Mouse (Mus musculus): ENCODE data around the gene Efr3b.

Gene Efr3b

GRCm38 (mm10) chr12:4037511-4037910, 1.2 kb downstream of the Efr3b start:
- DNase-seq (ENCODE audit: low read depth, low spot score) = no peak

DNA sequence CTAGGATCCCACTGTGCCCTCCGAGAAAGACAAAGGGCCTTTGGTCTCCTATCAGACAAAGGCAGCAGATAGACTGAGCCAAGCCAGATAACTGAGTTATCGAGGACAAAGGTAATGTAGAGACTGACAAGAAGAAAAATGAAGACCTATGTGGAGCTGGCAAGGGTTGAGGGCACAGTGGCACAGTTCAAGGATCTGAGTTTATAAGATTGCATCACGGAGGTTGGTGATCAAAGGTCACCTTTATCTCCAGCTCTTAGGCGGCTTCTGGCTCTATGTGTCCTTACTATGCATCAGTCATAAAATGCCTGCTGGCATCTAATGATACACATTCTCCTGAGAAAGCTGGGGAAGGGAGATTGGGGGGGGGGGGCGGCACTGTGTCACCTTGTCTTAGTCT, 2.6 kb downstream of the Efr3b start:
- DNase-seq (ENCODE audit: low read depth, low spot score) = no peak

GRCm38 (mm10) chr12:4029064-4029463, 9.7 kb downstream of the Efr3b start:
- DNase-seq (ENCODE audit: low read depth, low spot score) = no peak

GRCm38 (mm10) chr12:4028516-4028915, 10.2 kb downstream of the Efr3b start:
- DNase-seq (ENCODE audit: low read depth, low spot score) = no peak

- DNase-seq (ENCODE audit: low read depth, low spot score) = no peak
These were observed 14.4 kb downstream of the Efr3b start for GRCm38 (mm10) chr12:4024356-4024755.

GRCm38 (mm10) chr12:4023501-4023900, 15.2 kb downstream of the Efr3b start:
- no peak for DNase-seq (ENCODE audit: low read depth, low spot score)

- no peak for DNase-seq (ENCODE audit: low read depth, low spot score)
These were observed 15.9 kb downstream of the Efr3b start for GRCm38 (mm10) chr12:4022845-4023244.

DNA sequence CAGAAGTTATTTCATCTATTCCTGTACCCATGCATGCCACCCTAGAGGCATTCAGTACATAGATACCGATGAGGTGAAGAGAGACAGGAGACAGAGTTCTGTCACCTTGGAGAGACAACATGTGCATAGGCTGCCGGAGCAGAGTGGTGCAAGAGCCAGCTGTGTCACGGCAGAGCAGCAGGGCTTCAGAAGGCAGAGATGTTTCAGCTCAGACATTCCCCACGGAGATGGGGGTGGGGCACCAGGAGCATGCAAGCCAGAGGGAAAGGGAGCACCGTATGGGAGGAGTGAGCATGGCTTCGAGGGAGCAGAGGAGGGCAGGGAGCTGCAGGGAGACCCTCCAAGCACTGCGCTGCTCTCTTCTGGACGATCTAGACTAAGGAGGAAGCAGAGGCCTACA, 18.2 kb downstream of the Efr3b start:
- DNase-seq (ENCODE audit: low read depth, low spot score) = no peak

DNA sequence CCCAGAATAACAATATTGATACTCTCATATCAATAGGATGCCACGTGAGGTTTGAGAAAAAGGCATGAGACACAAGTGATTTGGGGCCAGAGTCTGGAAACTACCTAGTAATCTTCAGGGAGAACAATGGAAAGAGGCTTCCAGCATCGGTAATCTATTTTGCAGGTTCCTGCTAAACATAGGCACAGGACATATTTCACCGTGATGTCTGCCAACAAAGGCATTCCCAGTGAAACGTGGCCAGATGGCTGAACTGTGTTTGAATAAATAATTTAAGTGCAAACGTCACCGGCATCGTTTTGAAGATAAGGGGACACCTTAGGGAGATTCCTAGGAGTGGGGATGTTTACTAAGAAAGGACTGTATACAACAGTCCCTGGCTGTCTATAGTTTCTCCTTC, 22.4 kb downstream of the Efr3b start:
- no peak for DNase-seq (ENCODE audit: low read depth, low spot score)

DNA sequence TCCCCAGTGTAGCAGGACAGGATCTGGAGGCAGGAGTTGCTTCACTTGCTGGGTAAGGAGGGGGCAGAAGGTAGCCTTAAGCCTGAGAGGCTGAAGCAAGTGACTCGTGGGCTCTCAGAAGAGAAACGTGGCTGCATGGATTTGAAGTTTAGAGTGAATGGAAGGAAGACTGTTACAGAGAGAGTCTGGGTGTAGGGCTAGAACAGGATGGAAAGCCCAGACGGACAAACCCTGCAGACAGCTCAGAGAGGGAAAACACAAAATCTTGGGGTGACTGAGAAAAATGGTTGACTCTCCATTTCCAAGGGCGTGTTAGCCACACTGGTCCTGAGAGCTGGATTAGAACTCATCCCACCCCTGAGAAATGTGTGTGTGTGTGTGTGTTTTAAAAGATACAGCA, 23.0 kb downstream of the Efr3b start:
- DNase-seq (ENCODE audit: low read depth, low spot score) = no peak

DNA sequence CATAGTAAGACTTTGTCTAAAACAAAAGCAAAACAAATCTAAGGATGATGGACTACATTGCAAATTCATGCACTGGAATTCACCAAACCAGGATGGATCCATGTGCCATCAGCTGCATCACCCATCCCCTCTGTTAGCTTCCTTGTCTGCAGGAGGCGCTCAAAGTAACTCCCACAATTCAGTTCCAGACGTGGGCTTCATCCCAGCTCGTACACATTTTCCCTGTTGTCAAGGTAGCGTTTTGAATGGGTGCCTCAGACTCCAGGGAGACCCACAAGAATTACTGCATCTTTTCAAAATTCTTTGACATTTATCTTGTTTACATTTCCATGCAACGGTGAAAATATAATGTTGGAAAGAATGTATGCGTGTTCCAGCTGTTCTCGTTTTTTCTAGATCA, 23.5 kb downstream of the Efr3b start:
- no peak for DNase-seq (ENCODE audit: low read depth, low spot score)

DNA sequence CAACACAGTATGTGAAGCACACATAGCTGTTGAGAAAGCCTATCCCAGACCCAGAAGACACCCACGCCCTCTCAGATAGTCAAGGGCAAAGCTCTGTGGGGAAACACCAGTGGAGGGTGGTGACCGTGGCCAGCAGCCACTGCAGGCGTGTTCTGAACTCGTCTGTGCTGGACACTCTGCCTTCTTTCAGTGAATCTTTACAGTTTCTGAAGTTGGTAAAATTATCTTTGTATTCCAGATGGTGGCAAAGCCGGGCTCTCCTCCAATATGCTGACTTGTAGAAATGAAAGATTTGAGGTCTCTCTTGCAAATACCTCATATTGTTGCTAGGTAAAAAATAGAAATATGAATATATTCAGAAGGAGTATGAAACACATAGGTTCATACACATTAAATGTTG, 27.0 kb downstream of the Efr3b start:
- DNase-seq (ENCODE audit: low read depth, low spot score) = no peak

GRCm38 (mm10) chr12:4011301-4011700, 27.4 kb downstream of the Efr3b start:
- no peak for DNase-seq (ENCODE audit: low read depth, low spot score)

DNA sequence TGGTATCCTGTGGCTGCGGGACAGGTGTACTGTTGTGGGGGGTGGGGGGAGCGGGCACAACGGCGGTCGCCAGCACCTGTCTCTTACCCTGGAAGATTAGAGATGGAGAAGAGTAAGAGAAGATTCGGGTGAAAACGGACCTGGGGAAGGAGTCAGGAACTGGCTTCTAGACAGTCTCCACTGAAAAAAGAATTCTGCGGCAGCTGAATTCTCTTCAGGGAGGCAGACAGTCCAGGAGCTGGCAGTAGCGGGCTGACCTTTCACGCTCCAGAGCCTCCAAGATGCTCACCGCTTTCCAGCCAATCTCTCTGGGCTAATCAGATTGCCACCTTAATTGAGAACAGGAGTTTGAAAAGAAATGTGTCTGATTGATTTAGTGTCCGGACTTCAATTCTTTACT, 30.0 kb downstream of the Efr3b start:
- DNase-seq (ENCODE audit: low read depth, low spot score) = no peak

- no peak for DNase-seq (ENCODE audit: low read depth, low spot score)
These were observed 30.9 kb downstream of the Efr3b start for GRCm38 (mm10) chr12:4007766-4008165.

DNA sequence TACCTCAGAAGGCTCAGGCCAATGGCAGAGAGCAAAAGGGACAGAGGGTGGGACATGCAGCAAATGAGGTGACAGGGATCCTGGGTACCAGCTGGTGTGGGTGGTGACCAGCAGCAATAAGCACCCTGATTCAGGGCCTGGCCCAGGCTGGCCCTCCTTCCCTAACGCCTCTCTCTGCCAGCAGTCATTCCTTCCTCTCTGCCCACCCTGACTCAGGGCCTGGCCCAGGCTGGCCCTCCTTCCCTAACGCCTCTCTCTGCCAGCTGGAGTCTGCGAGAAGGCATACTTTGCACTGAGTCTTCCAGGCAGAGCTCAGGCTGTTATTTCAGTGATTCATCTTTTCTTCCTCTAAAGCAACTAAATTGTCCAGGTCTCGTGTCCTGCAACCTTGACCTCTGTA, 31.5 kb downstream of the Efr3b start:
- no peak for DNase-seq (ENCODE audit: low read depth, low spot score)

DNA sequence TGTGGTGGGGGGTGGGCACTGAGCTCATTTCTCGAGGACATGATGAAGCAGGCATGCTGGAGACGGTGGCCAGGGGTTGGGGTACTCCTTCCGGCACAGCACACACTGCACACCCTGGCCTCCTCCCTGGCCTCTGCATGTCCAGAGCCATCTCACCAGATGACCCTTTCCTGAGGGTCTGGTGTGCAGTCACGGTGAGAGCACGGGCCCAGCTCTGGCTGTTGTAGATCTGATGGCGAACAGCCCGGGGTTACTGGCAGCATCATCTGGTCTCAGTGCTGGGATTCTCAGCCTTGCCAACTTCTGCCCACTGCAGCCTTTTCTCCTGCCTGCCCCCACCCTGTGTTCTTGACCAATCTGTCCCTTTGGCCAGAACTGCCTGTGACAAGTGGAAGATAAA, 32.6 kb downstream of the Efr3b start:
- DNase-seq (ENCODE audit: low read depth, low spot score) = no peak

DNA sequence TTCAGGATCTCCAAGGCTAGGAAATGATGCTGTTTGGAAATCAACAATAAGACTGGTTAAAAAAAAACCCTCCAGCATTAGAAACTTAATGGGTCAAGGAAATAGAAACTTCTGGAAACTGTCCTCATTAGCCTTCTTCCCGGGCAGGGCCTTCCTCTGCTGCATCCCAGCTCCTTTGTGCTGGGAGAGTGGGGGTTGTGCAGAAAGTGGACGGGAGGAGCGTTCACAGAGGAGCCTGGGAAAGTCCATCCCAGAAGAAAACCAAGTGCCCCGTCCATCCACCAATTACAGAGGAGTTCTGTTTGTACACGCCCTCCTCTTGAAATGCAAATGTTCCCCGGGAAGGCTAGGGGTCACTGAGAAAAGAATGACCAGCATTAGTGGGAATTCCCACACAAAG, 34.1 kb downstream of the Efr3b start:
- no peak for DNase-seq (ENCODE audit: low read depth, low spot score)

DNA sequence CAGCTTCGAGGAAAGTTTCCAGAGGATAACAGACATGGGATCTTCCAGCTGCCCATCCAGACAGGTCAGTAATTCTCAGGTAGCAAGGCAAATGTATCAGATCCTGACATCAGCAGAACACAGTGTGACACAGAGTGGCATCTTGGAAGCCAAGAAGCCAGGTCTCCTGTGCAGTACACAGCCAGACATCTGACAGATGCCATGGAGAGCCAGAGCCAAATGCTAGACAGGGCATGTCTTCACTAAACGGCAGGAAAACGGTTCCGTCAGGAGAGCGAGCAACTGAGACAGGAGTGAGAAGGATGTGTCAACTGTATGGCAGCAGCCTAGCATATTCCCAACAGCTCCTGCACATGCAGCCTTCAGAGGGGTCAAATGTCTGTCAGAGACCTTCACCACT, 38.3 kb downstream of the Efr3b start:
- no peak for DNase-seq (ENCODE audit: low read depth, low spot score)

- no peak for DNase-seq (ENCODE audit: low read depth, low spot score)
These were observed 42.0 kb downstream of the Efr3b start for GRCm38 (mm10) chr12:3996749-3997148.

DNA sequence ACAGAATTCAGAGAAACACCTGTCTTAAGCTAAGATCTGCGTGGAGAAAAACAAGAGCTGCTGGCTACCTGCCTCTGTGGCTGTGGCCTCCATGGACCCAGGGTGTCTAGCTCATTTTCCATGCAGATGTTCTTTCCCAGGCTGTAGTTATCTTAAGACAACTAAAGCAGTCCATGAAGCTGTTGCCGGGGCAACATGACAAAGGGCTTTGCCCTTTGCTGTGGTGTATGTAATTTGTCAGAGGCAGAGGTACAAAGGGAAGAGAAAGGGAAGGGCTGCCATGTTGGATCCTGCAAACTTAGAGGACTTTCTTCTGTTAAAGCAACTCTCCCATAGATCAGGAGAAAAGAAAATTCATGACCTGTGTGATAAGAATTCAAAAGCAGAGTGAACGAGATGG, 47.7 kb downstream of the Efr3b start:
- no peak for DNase-seq (ENCODE audit: low read depth, low spot score)

DNA sequence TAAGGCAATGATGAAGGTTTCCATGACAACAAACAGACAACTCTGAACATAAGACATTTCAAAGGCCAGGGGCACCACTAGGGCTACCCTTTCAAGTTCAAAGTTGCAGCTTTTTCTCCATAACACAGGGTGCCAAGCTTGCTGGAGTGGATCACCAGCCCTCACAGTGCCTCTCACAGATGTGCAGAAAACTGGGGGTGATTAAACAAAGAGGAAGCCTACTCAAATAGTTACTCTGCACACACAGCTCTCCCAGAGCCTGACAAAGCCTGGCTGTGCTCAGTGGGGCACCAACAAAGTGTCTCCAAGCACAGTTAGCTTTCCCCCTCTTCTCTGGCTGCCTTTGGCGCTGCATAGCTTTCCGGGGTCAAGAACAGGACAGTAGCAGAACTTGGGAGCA, 48.8 kb downstream of the Efr3b start:
- no peak for DNase-seq (ENCODE audit: low read depth, low spot score)

DNA sequence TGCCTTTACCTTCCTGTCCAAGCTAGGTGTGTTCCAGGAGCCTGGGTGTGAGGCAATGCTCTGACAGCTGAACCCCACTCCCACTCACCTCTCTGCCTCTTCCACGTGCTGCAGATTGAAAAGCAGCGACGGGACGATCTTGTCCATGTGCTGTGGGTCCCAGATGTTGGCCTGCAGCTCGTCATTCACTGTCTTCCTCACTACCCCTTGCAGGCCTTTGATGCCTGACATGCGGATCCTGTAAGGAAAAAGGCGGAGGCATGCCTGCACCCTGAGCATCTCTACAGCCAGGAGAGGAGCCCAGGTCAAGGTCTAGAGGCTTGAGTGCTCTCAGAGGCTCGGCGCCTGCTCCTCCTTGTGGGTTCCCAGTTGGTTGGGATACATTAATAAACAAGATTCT, 54.3 kb downstream of the Efr3b start:
- DNase-seq (ENCODE audit: low read depth, low spot score) = no peak

- peak; percentile 53 for DNase-seq (ENCODE audit: low read depth, low spot score)
These were observed 55.0 kb downstream of the Efr3b start for GRCm38 (mm10) chr12:3983736-3984135.

GRCm38 (mm10) chr12:3982257-3982656, 56.5 kb downstream of the Efr3b start:
- DNase-seq (ENCODE audit: low read depth, low spot score) = no peak
